Comparison of ENCODE assay signal across 11 mouse cellular contexts in the genomic region with DNA sequence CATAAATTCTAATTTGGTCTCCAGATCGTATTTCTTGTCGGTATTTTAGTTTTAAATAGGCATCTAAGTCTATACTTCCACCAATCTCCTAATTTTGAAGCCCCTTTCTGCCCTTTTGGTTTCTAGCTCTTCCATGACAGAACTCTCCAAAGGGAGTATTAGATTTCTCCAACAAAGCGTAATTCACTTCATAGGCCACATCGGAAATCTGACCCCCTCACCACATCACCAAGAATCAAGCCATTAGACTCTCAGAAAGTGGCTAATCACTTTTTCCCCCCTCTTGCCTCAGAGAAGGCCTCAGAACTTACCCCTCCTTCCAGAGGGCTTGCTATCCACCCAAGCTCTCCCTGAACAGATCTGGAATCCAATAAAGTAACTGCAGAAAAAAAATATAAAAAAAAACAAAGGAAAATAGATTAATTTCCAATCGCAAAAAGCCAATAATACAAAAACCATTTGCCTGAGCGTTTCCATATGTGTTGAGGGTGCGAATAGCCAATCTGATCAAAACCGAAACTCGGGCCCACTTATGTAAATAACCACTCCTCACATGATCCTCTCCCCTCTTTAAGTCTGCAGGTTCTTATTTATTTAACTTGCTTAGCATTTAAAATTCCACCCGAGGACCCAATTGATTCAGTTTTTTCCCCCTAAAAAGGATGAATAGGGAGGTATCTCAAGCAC. TPM values are rescaled to one million over a fixed set of nuclear protein-coding genes. Genes with fewer than 3 reads are reported as not detected.
DNase-seq lines count a peak whose midpoint lies in the region; ATAC-seq lines count a peak whose summit lies in the region.
"Had no signal": no experiment of that assay in that cellular context is flagged by ENCODE, and none has a peak within 500 bp of the region (broad histone marks: within the 10 kb centered on the region; RNA-seq: fewer than 3 reads in every experiment).

No protein-coding gene starts in this region.

- WGBS in kidney, embryonic 16.5 days = 33% methylated on average over 10 of the region's 10 CpGs
- WGBS in embryonic facial prominence, embryonic 12.5 days = 12% methylated on average over 10 of the region's 10 CpGs
- WGBS in hindbrain, embryonic 15.5 days = 32% methylated on average over 10 of the region's 10 CpGs
- WGBS in neural tube, embryonic 12.5 days = 30% methylated on average over 10 of the region's 10 CpGs

- H3K4me3 ChIP-seq in kidney, embryonic 16.5 days (ENCODE audit: low read length) = peak overlapping the region; percentile 79
- peak overlapping the region; percentile 75 for H3K4me3 ChIP-seq in embryonic facial prominence, embryonic 12.5 days
- H3K4me3 ChIP-seq in hindbrain, embryonic 15.5 days = peak overlapping the region; percentile 68
- peak overlapping the region; percentile 60 for H3K4me3 ChIP-seq in neural tube, embryonic 12.5 days
- H3K4me3 ChIP-seq: erythroblast, embryonic 14.5 days; megakaryocyte, embryonic 14.5 days had no signal

- H3K9ac ChIP-seq in kidney, embryonic 16.5 days (replicated peaks; ENCODE audit: low read length) = peak overlapping the region; percentile 66; the same call in 1 of the 2 replicates
- H3K9ac ChIP-seq in embryonic facial prominence, embryonic 12.5 days = peak overlapping the region; percentile 82; the same call in 1 of the 2 replicates
- H3K9ac ChIP-seq in hindbrain, embryonic 15.5 days = peak overlapping the region; percentile 71
- peak overlapping the region; percentile 66; the same call in 1 of the 2 replicates for H3K9ac ChIP-seq in neural tube, embryonic 12.5 days

- DNase-seq in kidney, postnatal 36 days = no peak
- DNase-seq in gastrocnemius, postnatal 36 days = no peak
- no peak for DNase-seq in left cerebral cortex, adult 11 months (ENCODE audit: low spot score)
- DNase-seq in kidney, postnatal 4 days = no peak
- DNase-seq: adrenal gland, postnatal 36 days had no signal

- intact Hi-C loops in gastrocnemius, postnatal 36 days (cut with DNase I) = no loop called here

- no peak overlapping the region for H3K27ac ChIP-seq in kidney, embryonic 16.5 days (ENCODE audit: low read length)
- no peak overlapping the region for H3K27ac ChIP-seq in embryonic facial prominence, embryonic 12.5 days
- H3K27ac ChIP-seq in hindbrain, embryonic 15.5 days (replicated peaks) = peak overlapping the region; percentile 87
- H3K27ac ChIP-seq in neural tube, embryonic 12.5 days = peak overlapping the region; percentile 76; the same call in 1 of the 2 replicates

- ATAC-seq in kidney, embryonic 16.5 days (ENCODE audit: low FRiP score, low TSS enrichment) = no peak
- ATAC-seq in embryonic facial prominence, embryonic 12.5 days (ENCODE audit: insufficient number of reproducible peaks, insufficient read depth, low FRiP score, low TSS enrichment) = no peak
- no peak for ATAC-seq in hindbrain, embryonic 15.5 days (ENCODE audit: low FRiP score, low read depth)
- no peak for ATAC-seq in neural tube, embryonic 12.5 days (ENCODE audit: low FRiP score, low read depth)

- H3K9me3 ChIP-seq in kidney, embryonic 16.5 days (ENCODE audit: low read length) = no peaks in the 10 kb centered on the region
- no peaks in the 10 kb centered on the region for H3K9me3 ChIP-seq in embryonic facial prominence, embryonic 12.5 days
- no peaks in the 10 kb centered on the region for H3K9me3 ChIP-seq in hindbrain, embryonic 15.5 days
- no peaks in the 10 kb centered on the region for H3K9me3 ChIP-seq in neural tube, embryonic 12.5 days

- H3K4me2 ChIP-seq in kidney, embryonic 16.5 days (replicated peaks; ENCODE audit: low read depth, low read length) = peak overlapping the region; percentile 95
- peak overlapping the region; percentile 81 for H3K4me2 ChIP-seq in embryonic facial prominence, embryonic 12.5 days (replicated peaks)
- peak overlapping the region; percentile 92 for H3K4me2 ChIP-seq in hindbrain, embryonic 15.5 days
- H3K4me2 ChIP-seq in neural tube, embryonic 12.5 days (replicated peaks) = peak overlapping the region; percentile 92

- peaks cover 39% of the 10 kb centered on the region for H3K4me1 ChIP-seq in kidney, embryonic 16.5 days (ENCODE audit: insufficient read depth, low read length)
- H3K4me1 ChIP-seq in embryonic facial prominence, embryonic 12.5 days = peaks cover 28% of the 10 kb centered on the region
- H3K4me1 ChIP-seq in hindbrain, embryonic 15.5 days (replicated peaks) = peaks cover 41% of the 10 kb centered on the region
- H3K4me1 ChIP-seq in neural tube, embryonic 12.5 days = peaks cover 43% of the 10 kb centered on the region

- H3K36me3 ChIP-seq in kidney, embryonic 16.5 days (ENCODE audit: insufficient read depth, low read length) = peaks cover 8% of the 10 kb centered on the region; the same call in 1 of the 2 replicates
- peaks cover 9% of the 10 kb centered on the region for H3K36me3 ChIP-seq in embryonic facial prominence, embryonic 12.5 days
- H3K36me3 ChIP-seq in hindbrain, embryonic 15.5 days = no peaks in the 10 kb centered on the region
- H3K36me3 ChIP-seq in neural tube, embryonic 12.5 days = peaks cover 5% of the 10 kb centered on the region

- no peaks in the 10 kb centered on the region for H3K27me3 ChIP-seq in kidney, embryonic 16.5 days (ENCODE audit: insufficient read depth, low read length)
- no peaks in the 10 kb centered on the region for H3K27me3 ChIP-seq in embryonic facial prominence, embryonic 12.5 days
- no peaks in the 10 kb centered on the region for H3K27me3 ChIP-seq in hindbrain, embryonic 15.5 days
- H3K27me3 ChIP-seq in neural tube, embryonic 12.5 days (replicated peaks) = no peaks in the 10 kb centered on the region

RNA-seq across cellular contexts. Expression of gene Epha4, which starts 3.4 kb away (rescaled TPM):
- 17.0 and 19.6 TPM in 2 replicates for polyA plus RNA-seq in kidney, embryonic 16.5 days (2015; fragmentation: Nextera tagmentation; extraction: Ambion mirVana)
- polyA plus RNA-seq in embryonic facial prominence, embryonic 12.5 days (2016; fragmentation: Nextera tagmentation; extraction: Ambion mirVana) = 60.1 and 63.6 TPM in 2 replicates
- polyA plus RNA-seq in hindbrain, embryonic 15.5 days (2015; fragmentation: Nextera tagmentation; extraction: Ambion mirVana) = 37.9 and 49.8 TPM in 2 replicates
- polyA plus RNA-seq in neural tube, embryonic 12.5 days (2016; fragmentation: Nextera tagmentation; extraction: Ambion mirVana) = 27.9 and 31.6 TPM in 2 replicates
- 1 to 10 TPM; 1.5 to 2.0 TPM for total RNA-seq in gastrocnemius, postnatal 36 days (2021)
- polyA plus RNA-seq: erythroblast, embryonic 14.5 days had no signal

Comparison
In these comparisons a context has a peak if more than half of its experiments do, and no peak if none do; other contexts are left out.
1. H3K27ac ChIP-seq: peak in hindbrain, embryonic 15.5 days (single experiment) and neural tube, embryonic 12.5 days (single experiment); none in kidney, embryonic 16.5 days (single experiment) and embryonic facial prominence, embryonic 12.5 days (single experiment).
2. Peak in every context shown above with its lines, with median percentiles within 50 percentile points of each other: H3K4me2 ChIP-seq, H3K4me3 ChIP-seq and H3K9ac ChIP-seq.